Mouse (Mus musculus) heart, adult 2 months (tissue): ENCODE results near the gene Cyp2d10.

ENCODE experiments used
- CTCF ChIP-seq: fragments of 200-600 bp; IDR thresholded peaks from 2 replicates; pipeline ENCODE4 v1.8.1; 2022; ENCODE audit warnings: antibody characterized with exemption, mild to moderate bottlenecking, moderate library complexity
- EP300 ChIP-seq: fragments of 200-500 bp; IDR thresholded peaks from 2 replicates; pipeline ENCODE4 v1.6.1; 2011; ENCODE audit warnings: low read depth, low read length, control low read depth; ENCODE audit not compliant: insufficient read depth
- POLR2A ChIP-seq: fragments of 200-500 bp; IDR thresholded peaks from 2 replicates; pipeline ENCODE4 v1.6.1; 2011; ENCODE audit warnings: mild to moderate bottlenecking, low read depth, low read length, control low read depth; ENCODE audit not compliant: insufficient read depth

GRCm38 (mm10) chr15:82418616-82419015, 11.6 kb upstream of the Cyp2d10 start:
- no peak for TF ChIP-seq CTCF
- TF ChIP-seq POLR2A = no peak
- no peak for TF ChIP-seq EP300
